Mouse (Mus musculus) heart, adult 2 months (tissue): ENCODE results near the gene Clec2i. TPM values are rescaled to one million over a fixed set of nuclear protein-coding genes. Genes with fewer than 3 reads are reported as not detected.

ENCODE experiments used
- DNase-seq, 2 experiments: peaks; one replicate each; pipeline ENCODE4 v3.0.0; 2021
- H3K27ac ChIP-seq: fragments of 200-600 bp; 2 replicates; pipeline ENCODE4 v1.8.1; 2022
- H3K27me3 ChIP-seq: fragments of 200-500 bp; 2 replicates; pipeline ENCODE4 v1.6.1; 2012; ENCODE audit warnings: mild to moderate bottlenecking, low read length, inconsistent platforms, mixed read lengths; ENCODE audit not compliant: control insufficient read depth, insufficient read depth
- H3K36me3 ChIP-seq: fragments of 200-500 bp; 2 replicates; pipeline ENCODE4 v1.6.1; 2012; ENCODE audit warnings: low read length, inconsistent platforms; ENCODE audit not compliant: control insufficient read depth, insufficient read depth
- H3K4me1 ChIP-seq: fragments of 200-500 bp; 2 replicates; pipeline ENCODE4 v1.6.1; 2011; ENCODE audit warnings: low read length; ENCODE audit not compliant: control insufficient read depth, insufficient read depth
- H3K4me3 ChIP-seq: fragments of 200-600 bp; 2 replicates; pipeline ENCODE4 v1.8.1; 2022
- H3K79me2 ChIP-seq: fragments of 200-500 bp; replicated peaks from 2 replicates; pipeline ENCODE4 v1.6.1; 2012; ENCODE audit warnings: mild to moderate bottlenecking, inconsistent platforms, low read length, moderate library complexity, mixed read lengths; ENCODE audit not compliant: control insufficient read depth, insufficient read depth
- H3K9ac ChIP-seq: fragments of 200-500 bp; 2 replicates; pipeline ENCODE4 v1.6.1; 2012; ENCODE audit warnings: low read depth, mild to moderate bottlenecking, control low read depth, inconsistent platforms, low read length, mixed read lengths
- CTCF ChIP-seq: fragments of 200-600 bp; IDR thresholded peaks from 2 replicates; pipeline ENCODE4 v1.8.1; 2022; ENCODE audit warnings: antibody characterized with exemption, mild to moderate bottlenecking, moderate library complexity
- EP300 ChIP-seq: fragments of 200-500 bp; IDR thresholded peaks from 2 replicates; pipeline ENCODE4 v1.6.1; 2011; ENCODE audit warnings: low read depth, low read length, control low read depth; ENCODE audit not compliant: insufficient read depth
- POLR2A ChIP-seq: fragments of 200-500 bp; IDR thresholded peaks from 2 replicates; pipeline ENCODE4 v1.6.1; 2011; ENCODE audit warnings: mild to moderate bottlenecking, low read depth, low read length, control low read depth; ENCODE audit not compliant: insufficient read depth
- WGBS: fragments of 180-500 bp; shearing (Covaris S2); methylation state at CpG from one replicate; pipeline ENCODE4 v1.1.7; 2018; 5-methylcytosine and 5-hydroxymethylcytosine counted together
- intact Hi-C: fragments of 180-260 bp; cut with DNase I; formaldehyde crosslinking; loops from one replicate; pipeline ENCODE4 v1.15.1; 2025
- microRNA-seq, 2 experiments: library from miRNA; unstranded; fragments of <30 nt; microRNA quantifications; one replicate each; pipeline ENCODE4 v1.2.0; 2021
- polyA plus RNA-seq: library from polyadenylated mRNA; depleted of rRNA; stranded (reverse); fragments of >200 nt; gene quantifications from 2 replicates; pipeline ENCODE4 v1.2.3, GENCODE M21; 2012; rRNA removed
- total RNA-seq, 2 experiments: library from RNA; stranded (reverse); gene quantifications; 2 replicates each; pipeline ENCODE4 v1.2.3; 2021

Clec2i gene
- total and polyA plus RNA-seq, 3 experiments, result 0.14 to 0.31 TPM; not detected in 1

DNA sequence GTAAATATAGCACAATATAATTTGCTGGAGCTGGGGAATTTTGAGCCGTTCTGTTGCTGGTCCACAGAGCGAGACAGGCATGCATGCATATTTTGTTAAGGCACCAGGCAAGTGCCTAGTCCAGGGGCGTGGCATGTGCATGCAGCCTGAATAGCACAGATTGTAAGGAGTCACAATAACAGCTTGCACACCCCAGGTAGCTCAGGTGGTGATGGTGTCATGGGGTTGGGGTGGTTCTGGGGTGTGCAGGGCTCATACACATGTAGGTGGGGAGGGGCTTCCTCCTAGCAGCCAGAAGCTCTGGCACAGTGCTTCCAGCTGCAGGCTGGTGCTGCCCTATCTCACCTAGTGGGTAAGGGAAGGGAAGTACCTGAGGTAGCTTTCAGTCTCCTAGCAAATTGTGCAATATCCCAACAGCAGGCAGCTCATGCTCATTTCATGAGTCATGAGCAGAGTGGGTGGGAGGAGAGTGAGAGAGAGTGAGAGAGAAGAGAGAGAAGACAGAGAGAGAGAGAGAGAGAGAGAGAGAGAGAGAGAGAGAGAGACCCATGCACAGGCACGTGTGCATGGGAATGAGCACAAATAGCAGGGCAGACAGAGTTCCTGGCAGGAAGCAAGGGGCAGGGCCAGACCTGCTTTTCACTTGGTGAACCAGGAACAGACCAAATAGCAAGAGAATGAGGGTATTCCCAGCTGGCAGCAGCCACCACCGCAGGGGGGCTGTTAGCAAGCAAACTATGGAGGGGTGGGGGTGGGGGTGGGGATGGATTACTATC lies 54.4 kb downstream of the Clec2i start:
- WGBS, result 73% methylated on average over 5 of the region's 5 CpGs
- H3K4me3 ChIP-seq, result no peak overlapping the region

DNA sequence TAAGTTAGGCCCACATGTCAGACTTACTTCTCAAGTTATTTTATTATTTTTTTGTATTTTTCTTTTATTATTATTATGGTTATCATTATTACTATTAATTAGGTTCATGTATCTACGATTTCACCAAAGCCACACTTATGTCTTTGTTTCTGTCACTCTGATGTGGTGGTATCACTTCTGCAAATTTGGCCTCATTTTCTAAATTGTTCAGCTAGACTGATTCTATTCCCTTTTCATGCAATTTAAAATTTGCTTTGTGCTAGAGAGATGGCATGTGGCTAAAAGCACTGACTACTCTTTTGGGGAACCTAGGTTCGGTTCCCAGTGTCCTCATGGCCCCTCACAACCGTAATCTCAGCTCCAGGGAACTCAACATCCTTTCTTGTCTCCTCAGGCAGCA lies 58.2 kb downstream of the Clec2i start:
- Histone ChIP-seq H3K27ac (no peak overlapping the region), H3K4me3 (no peak overlapping the region), H3K9ac (no peak overlapping the region), H3K27me3 (no peaks in the 10 kb centered on the region), H3K4me1 (no peaks in the 10 kb centered on the region), H3K36me3 (no peaks in the 10 kb centered on the region), H3K79me2 (no peaks in the 10 kb centered on the region)
- no peak for DNase-seq
- 64% methylated on average over 3 of the region's 3 CpGs for WGBS
- no peak for TF ChIP-seq CTCF
- no peak for TF ChIP-seq POLR2A
- TF ChIP-seq EP300, result no peak
- intact Hi-C loops, result loop anchor here (2.0 kb wide), 1 partner anchor 105 kb away; no protein-coding TSS in a partner anchor

More for the DNA sequence above, 54.4 kb downstream of the Clec2i start:
- intact Hi-C loops, result no loop called here
- H3K9ac ChIP-seq, result no peak overlapping the region
- no peaks in the 10 kb centered on the region for H3K79me2 ChIP-seq
- no peak for TF ChIP-seq EP300
- no peak for TF ChIP-seq CTCF
- no peak for TF ChIP-seq POLR2A
- H3K36me3 ChIP-seq, result no peaks in the 10 kb centered on the region
- no peak for DNase-seq
- H3K27me3 ChIP-seq, result no peaks in the 10 kb centered on the region
- no peak overlapping the region for H3K27ac ChIP-seq
- no peaks in the 10 kb centered on the region for H3K4me1 ChIP-seq

Small RNA genes within 50 kb of the gene (microRNA-seq; reads per million reads assigned to microRNA genes)
- 0 reads per million in 2 experiments for gene Gm27336

Other genes with a start within 250 kb of the Clec2i start
- 1 to 10 TPM in 1 of 2 experiments, under 1 TPM in 1; 0.89 to 1.0 TPM for gene Clec2h, start 225.2 kb upstream of the Clec2i start, total RNA-seq
- not detected in 2 replicates for gene Clec2h, start 225.2 kb upstream of the Clec2i start, polyA plus RNA-seq
- gene Klrb1, start 164.5 kb upstream of the Clec2i start, total RNA-seq, result not detected
- gene Klrb1, start 164.5 kb upstream of the Clec2i start, polyA plus RNA-seq, result not detected in 2 replicates
- under 1 TPM; 0.18 TPM for gene Klrb1c, start 98.4 kb upstream of the Clec2i start, total RNA-seq
- 0.20 and 0.92 TPM in 2 replicates for gene Klrb1c, start 98.4 kb upstream of the Clec2i start, polyA plus RNA-seq
- not detected for gene Gm44511, start 61.3 kb upstream of the Clec2i start, total RNA-seq
- gene Gm44511, start 61.3 kb upstream of the Clec2i start, polyA plus RNA-seq, result 0.86 TPM in 1 of 2 replicates, not detected in the other
- gene Klrb1b, start 61.3 kb upstream of the Clec2i start, total RNA-seq, result not detected
- 0.41 TPM in 1 of 2 replicates, not detected in the other for gene Klrb1b, start 61.3 kb upstream of the Clec2i start, polyA plus RNA-seq
- gene BC035044, start 3.5 kb downstream of the Clec2i start, total RNA-seq, result under 1 TPM in 1 of 2 experiments, not detected in 1; 0.47 TPM
- gene BC035044, start 3.5 kb downstream of the Clec2i start, polyA plus RNA-seq, result 0.35 and 0.50 TPM in 2 replicates
- 1 to 10 TPM; 1.5 to 2.9 TPM for gene Clec2g, start 46.8 kb downstream of the Clec2i start, total RNA-seq
- not detected in 2 replicates for gene Clec2g, start 46.8 kb downstream of the Clec2i start, polyA plus RNA-seq
- not detected for gene Klrb1f, start 158.3 kb downstream of the Clec2i start, total RNA-seq
- gene Klrb1f, start 158.3 kb downstream of the Clec2i start, polyA plus RNA-seq, result 0.09 and 1.2 TPM in 2 replicates
- under 1 TPM in 1 of 2 experiments, not detected in 1; 0.26 TPM for gene Clec2e, start 213.3 kb downstream of the Clec2i start, total RNA-seq
- 0.06 and 0.10 TPM in 2 replicates for gene Clec2e, start 213.3 kb downstream of the Clec2i start, polyA plus RNA-seq